Mouse (Mus musculus): ENCODE data around the gene Hoxc6. TPM values are rescaled to one million over a fixed set of nuclear protein-coding genes. Genes with fewer than 3 reads are reported as not detected.

Gene Hoxc6
- total RNA-seq, 1 experiment: 0.58 TPM

DNA sequence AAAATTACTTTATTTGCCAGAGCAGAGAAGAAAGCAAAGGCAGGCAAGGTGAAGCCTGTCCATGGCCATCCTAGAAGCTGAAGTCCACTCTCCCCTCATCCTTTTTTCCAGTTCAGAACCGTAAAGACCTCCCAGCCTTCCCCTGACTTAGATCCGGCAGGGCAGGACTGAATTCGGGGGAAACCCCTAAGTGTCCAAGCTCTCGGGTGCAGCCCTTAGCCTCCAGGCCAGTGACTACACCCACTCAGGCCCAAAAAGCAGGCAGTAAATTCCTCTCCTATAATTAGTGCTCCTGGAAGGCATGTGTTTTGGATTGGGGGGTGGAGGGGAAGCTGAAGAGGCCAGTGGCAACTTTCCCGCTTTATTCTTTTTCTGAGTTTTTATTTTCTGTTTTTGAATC lies 7.7 kb downstream of the Hoxc6 start:
- Histone ChIP-seq H3K36me3 (ENCODE audit: control insufficient read depth, insufficient read depth, low read length, poor library complexity, severe bottlenecking) (no peaks in the 10 kb centered on the region), H3K27ac (ENCODE audit: insufficient read depth, low read depth, low read length, poor library complexity, severe bottlenecking) (no peak overlapping the region), H3K9me3 (ENCODE audit: control insufficient read depth, insufficient read depth, low read depth, low read length) (no peaks in the 10 kb centered on the region), H3K4me1 (ENCODE audit: control insufficient read depth in 2 of 2, insufficient read depth in 2 of 2, low read length in 2 of 2, poor library complexity in 1 of 2) (peaks cover 0 to 3% of the 10 kb centered on the region in 2 experiments; a peak in 1 of 4 replicates), H3K4me3 (ENCODE audit: insufficient read depth in 1 of 2, low read depth in 1 of 2, low read length in 2 of 2, poor library complexity in 1 of 2, severe bottlenecking in 1 of 2) (no peak overlapping the region), H3K9ac (ENCODE audit: insufficient read depth, low read depth, low read length, poor library complexity, severe bottlenecking) (no peak overlapping the region)
- DNase-seq (ENCODE audit: low read depth, low spot score): no peak
- TF ChIP-seq HCFC1 (IDR thresholded peaks at IDR 0.05; ENCODE audit: borderline replicate concordance, insufficient read depth, low read length): no peak
- no peak for TF ChIP-seq ZC3H11A (IDR thresholded peaks at IDR 0.05; ENCODE audit: borderline replicate concordance, low read depth, low read length)
- TF ChIP-seq MAFK (IDR thresholded peaks at IDR 0.05; ENCODE audit: insufficient read depth, low read depth, low read length): no peak
- TF ChIP-seq CHD2 (IDR thresholded peaks at IDR 0.05; ENCODE audit: low read depth, low read length): no peak
- TF ChIP-seq ZNF384 (IDR thresholded peaks at IDR 0.05; ENCODE audit: low read depth, low read length): no peak
- in situ Hi-C loops (cut with MboI; ENCODE audit: low sequenced_read_pairs in 2 of 2, unreplicated experiment in 2 of 2): no loop called here

DNA sequence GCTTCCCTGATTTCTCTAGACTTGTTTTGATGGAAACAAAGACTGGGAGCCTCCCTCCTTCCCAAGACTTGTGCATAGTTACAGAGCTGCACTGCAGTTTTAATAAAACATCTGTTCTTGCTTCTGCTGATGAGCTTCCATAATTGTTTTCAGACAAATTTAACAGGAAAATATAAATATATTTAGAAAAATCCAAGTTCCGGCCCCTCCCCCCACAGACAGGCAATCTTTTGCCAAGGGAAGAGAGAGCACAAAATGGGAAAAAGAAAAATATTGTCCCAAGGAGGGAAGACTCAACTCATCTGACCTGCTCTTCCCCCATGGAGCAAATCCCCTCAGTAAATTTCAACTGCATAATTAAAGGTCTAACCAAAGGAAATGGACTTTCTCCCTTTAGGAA lies 8.3 kb downstream of the Hoxc6 start:
- no peak overlapping the region for H3K9ac ChIP-seq (ENCODE audit: insufficient read depth, low read depth, low read length, poor library complexity, severe bottlenecking)

DNA sequence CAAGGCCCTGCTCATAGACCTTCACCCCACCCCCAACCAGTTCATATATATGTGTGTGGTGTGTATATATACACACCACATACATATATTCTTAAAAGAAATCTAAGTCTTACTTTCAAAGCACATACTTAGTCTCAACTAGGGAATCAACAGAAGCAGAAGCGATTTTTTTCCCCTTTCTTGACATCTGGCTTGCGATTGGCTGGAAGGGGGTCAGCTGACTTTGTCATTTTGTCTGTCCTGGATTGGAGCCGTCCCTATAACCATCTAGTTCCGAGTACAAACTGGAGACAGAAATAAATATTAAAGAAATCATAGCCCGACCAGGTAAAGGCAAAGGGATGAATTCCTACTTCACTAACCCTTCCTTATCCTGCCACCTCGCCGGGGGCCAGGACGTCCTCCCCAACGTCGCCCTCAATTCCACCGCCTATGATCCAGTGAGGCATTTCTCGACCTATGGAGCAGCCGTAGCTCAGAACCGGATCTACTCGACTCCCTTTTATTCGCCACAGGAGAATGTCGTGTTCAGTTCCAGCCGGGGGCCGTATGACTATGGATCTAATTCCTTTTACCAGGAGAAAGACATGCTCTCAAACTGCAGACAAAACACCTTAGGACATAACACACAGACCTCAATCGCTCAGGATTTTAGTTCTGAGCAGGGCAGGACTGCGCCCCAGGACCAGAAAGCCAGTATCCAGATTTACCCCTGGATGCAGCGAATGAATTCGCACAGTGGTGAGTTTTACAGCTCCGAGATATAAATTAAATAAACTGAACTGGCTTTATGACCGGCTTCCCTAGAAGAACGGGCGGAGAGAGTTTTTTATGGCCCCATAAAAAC lies 11.4 kb downstream of the Hoxc6 start:
- Histone ChIP-seq H3K27ac (ENCODE audit: insufficient read depth, low read depth, low read length, poor library complexity, severe bottlenecking) (no peak overlapping the region), H3K4me3 (ENCODE audit: insufficient read depth in 1 of 2, low read depth in 1 of 2, low read length in 2 of 2, poor library complexity in 1 of 2, severe bottlenecking in 1 of 2) (peak overlapping the region in 1 of 2 experiments; percentile 4; a peak in 2 of 4 replicates), H3K4me1 (ENCODE audit: control insufficient read depth in 2 of 2, insufficient read depth in 2 of 2, low read length in 2 of 2, poor library complexity in 1 of 2) (peaks cover 0 to 3% of the 10 kb centered on the region in 2 experiments; a peak in 1 of 4 replicates), H3K9me3 (ENCODE audit: control insufficient read depth, insufficient read depth, low read depth, low read length) (no peaks in the 10 kb centered on the region), H3K36me3 (ENCODE audit: control insufficient read depth, insufficient read depth, low read length, poor library complexity, severe bottlenecking) (no peaks in the 10 kb centered on the region), H3K9ac (ENCODE audit: insufficient read depth, low read depth, low read length, poor library complexity, severe bottlenecking) (no peak overlapping the region)
- TF ChIP-seq ZC3H11A (IDR thresholded peaks at IDR 0.05; ENCODE audit: borderline replicate concordance, low read depth, low read length) (no peak), HCFC1 (IDR thresholded peaks at IDR 0.05; ENCODE audit: borderline replicate concordance, insufficient read depth, low read length) (no peak), ZNF384 (IDR thresholded peaks at IDR 0.05; ENCODE audit: low read depth, low read length) (no peak), MAFK (IDR thresholded peaks at IDR 0.05; ENCODE audit: insufficient read depth, low read depth, low read length) (no peak), CHD2 (IDR thresholded peaks at IDR 0.05; ENCODE audit: low read depth, low read length) (no peak)
- DNase-seq (ENCODE audit: low read depth, low spot score): no peak
- in situ Hi-C loops (cut with MboI; ENCODE audit: low sequenced_read_pairs in 2 of 2, unreplicated experiment in 2 of 2): loop anchor here in 1 of 2 experiments (10.0 kb wide), 1 partner anchor 165 kb away; no protein-coding TSS in a partner anchor

More for the DNA sequence above, 8.3 kb downstream of the Hoxc6 start:
- Histone ChIP-seq H3K4me1 (ENCODE audit: control insufficient read depth in 2 of 2, insufficient read depth in 2 of 2, low read length in 2 of 2, poor library complexity in 1 of 2) (peaks cover 0 to 3% of the 10 kb centered on the region in 2 experiments; a peak in 1 of 4 replicates), H3K4me3 (ENCODE audit: insufficient read depth in 1 of 2, low read depth in 1 of 2, low read length in 2 of 2, poor library complexity in 1 of 2, severe bottlenecking in 1 of 2) (no peak overlapping the region), H3K9me3 (ENCODE audit: control insufficient read depth, insufficient read depth, low read depth, low read length) (no peaks in the 10 kb centered on the region), H3K36me3 (ENCODE audit: control insufficient read depth, insufficient read depth, low read length, poor library complexity, severe bottlenecking) (no peaks in the 10 kb centered on the region), H3K27ac (ENCODE audit: insufficient read depth, low read depth, low read length, poor library complexity, severe bottlenecking) (no peak overlapping the region)
- TF ChIP-seq HCFC1 (IDR thresholded peaks at IDR 0.05; ENCODE audit: borderline replicate concordance, insufficient read depth, low read length) (no peak), CHD2 (IDR thresholded peaks at IDR 0.05; ENCODE audit: low read depth, low read length) (no peak), MAFK (IDR thresholded peaks at IDR 0.05; ENCODE audit: insufficient read depth, low read depth, low read length) (no peak), ZNF384 (IDR thresholded peaks at IDR 0.05; ENCODE audit: low read depth, low read length) (no peak), ZC3H11A (IDR thresholded peaks at IDR 0.05; ENCODE audit: borderline replicate concordance, low read depth, low read length) (no peak)
- in situ Hi-C loops (cut with MboI; ENCODE audit: low sequenced_read_pairs in 2 of 2, unreplicated experiment in 2 of 2): no loop called here
- DNase-seq (ENCODE audit: low read depth, low spot score): no peak

DNA sequence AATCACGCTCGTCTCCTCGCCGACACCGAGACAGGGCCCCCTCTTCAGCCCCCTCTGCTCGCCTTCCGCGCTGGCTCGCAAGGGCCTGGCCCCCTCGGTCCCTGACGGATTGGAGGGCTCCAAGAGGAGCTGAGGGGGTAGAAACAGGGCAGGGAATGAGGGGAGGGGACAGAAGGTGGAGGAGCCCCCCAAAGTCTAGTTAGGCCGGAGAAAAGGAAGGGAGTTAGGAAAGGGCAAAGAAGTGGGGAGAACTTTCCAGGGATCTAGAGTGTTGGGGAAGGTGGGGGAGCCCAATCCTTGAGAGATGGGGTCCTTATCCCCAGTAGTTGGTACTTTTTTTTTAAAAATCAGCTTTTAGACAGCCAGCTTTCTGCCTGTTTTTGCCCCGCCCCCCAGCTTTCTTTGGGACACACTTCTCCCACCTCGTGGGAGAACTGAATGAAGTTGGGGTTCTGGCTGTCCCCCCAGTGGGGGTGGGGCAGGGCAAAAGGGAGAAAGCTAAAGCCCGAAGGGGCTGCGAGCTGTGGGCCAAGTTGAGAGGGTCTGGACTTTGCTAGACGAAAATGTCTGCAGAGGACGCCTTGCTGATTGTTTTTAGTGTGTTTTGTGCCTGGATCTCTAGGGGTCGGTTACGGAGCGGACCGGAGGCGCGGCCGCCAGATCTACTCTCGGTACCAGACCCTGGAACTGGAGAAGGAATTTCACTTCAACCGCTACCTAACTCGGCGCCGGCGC lies 12.2 kb downstream of the Hoxc6 start:
- no peak for DNase-seq (ENCODE audit: low read depth, low spot score)
- Histone ChIP-seq H3K9me3 (ENCODE audit: control insufficient read depth, insufficient read depth, low read depth, low read length) (no peaks in the 10 kb centered on the region), H3K4me3 (ENCODE audit: insufficient read depth in 1 of 2, low read depth in 1 of 2, low read length in 2 of 2, poor library complexity in 1 of 2, severe bottlenecking in 1 of 2) (no peak overlapping the region; a peak in 1 of 4 replicates), H3K36me3 (ENCODE audit: control insufficient read depth, insufficient read depth, low read length, poor library complexity, severe bottlenecking) (no peaks in the 10 kb centered on the region), H3K4me1 (ENCODE audit: control insufficient read depth in 2 of 2, insufficient read depth in 2 of 2, low read length in 2 of 2, poor library complexity in 1 of 2) (peaks cover 0 to 3% of the 10 kb centered on the region in 2 experiments; a peak in 1 of 4 replicates), H3K9ac (ENCODE audit: insufficient read depth, low read depth, low read length, poor library complexity, severe bottlenecking) (no peak overlapping the region), H3K27ac (ENCODE audit: insufficient read depth, low read depth, low read length, poor library complexity, severe bottlenecking) (no peak overlapping the region)
- TF ChIP-seq CHD2 (IDR thresholded peaks at IDR 0.05; ENCODE audit: low read depth, low read length) (no peak), HCFC1 (IDR thresholded peaks at IDR 0.05; ENCODE audit: borderline replicate concordance, insufficient read depth, low read length) (no peak), MAFK (IDR thresholded peaks at IDR 0.05; ENCODE audit: insufficient read depth, low read depth, low read length) (no peak), ZNF384 (IDR thresholded peaks at IDR 0.05; ENCODE audit: low read depth, low read length) (no peak), ZC3H11A (IDR thresholded peaks at IDR 0.05; ENCODE audit: borderline replicate concordance, low read depth, low read length) (no peak)
- in situ Hi-C loops (cut with MboI; ENCODE audit: low sequenced_read_pairs in 2 of 2, unreplicated experiment in 2 of 2): loop anchor here in 1 of 2 experiments (10.0 kb wide), 1 partner anchor 165 kb away; no protein-coding TSS in a partner anchor

All from ES-E14 (cell line).